Mouse (Mus musculus) CH12.LX (cell line): ENCODE measurements at regions not wholly inside any gene's neighbourhood (a gene's known extent, or its start where the extent isn't known, plus 50 kb on each side); places are given as distances from the start of the nearest gene placed in this dataset.

Experiments
- DNase-seq: peaks from one replicate; pipeline ENCODE4 v3.0.0-alpha.2; 2013; ENCODE audit errors: extremely low read depth
- H3K27ac ChIP-seq: 2 replicates; pipeline ENCODE4 v1.5.1; 2012; ENCODE audit warnings: low read depth, mild to moderate bottlenecking, control low read depth, moderate library complexity; ENCODE audit not compliant: insufficient read depth
- H3K27me3 ChIP-seq: replicated peaks from 2 replicates; pipeline ENCODE3; 2012; ENCODE audit warnings: inconsistent platforms
- H3K36me3 ChIP-seq, 2 experiments: replicated peaks in 1 of 2; 2 replicates each; pipeline versions ENCODE3 to v1.6.1; 2012; ENCODE audit warnings: inconsistent platforms in 1 of 2, low read length in 1 of 2, mild to moderate bottlenecking in 1 of 2, mixed read lengths in 1 of 2, moderate library complexity in 1 of 2; ENCODE audit not compliant: control insufficient read depth in 1 of 2, insufficient read depth in 1 of 2
- H3K4me1 ChIP-seq, 2 experiments: 2 replicates each; pipeline ENCODE4 v1.6.1; 2012; ENCODE audit warnings: inconsistent platforms in 1 of 2, moderate library complexity in 1 of 2; ENCODE audit not compliant: insufficient read depth in 2 of 2, control insufficient read depth in 1 of 2
- H3K4me2 ChIP-seq: 2 replicates; pipeline ENCODE4 v1.6.1; 2012; ENCODE audit warnings: low read depth, mild to moderate bottlenecking, control low read depth; ENCODE audit not compliant: poor library complexity, insufficient read depth, severe bottlenecking
- H3K4me3 ChIP-seq, 3 experiments: fragments of 150-350 bp in 1 of 3; sonication (generic) in 1 of 3; replicated peaks in 1 of 3; 2 replicates each; pipeline versions ENCODE3 to v1.5.1; 2011 to 2012; ENCODE audit warnings: low read depth in 2 of 3, low read length in 2 of 3, mild to moderate bottlenecking in 2 of 3, moderate library complexity in 2 of 3, control low read depth in 1 of 3, improper control_type of control experiment in 1 of 3, inconsistent platforms in 1 of 3, mixed read lengths in 1 of 3; ENCODE audit not compliant: poor library complexity in 1 of 3
- H3K79me2 ChIP-seq: replicated peaks from 2 replicates; pipeline ENCODE4 v1.6.1; 2012; ENCODE audit warnings: mild to moderate bottlenecking, moderate library complexity; ENCODE audit not compliant: control insufficient read depth, poor library complexity, insufficient read depth, severe bottlenecking; ENCODE audit errors: extremely low read depth
- H3K9ac ChIP-seq: 2 replicates; pipeline ENCODE4 v1.6.1; 2012; ENCODE audit warnings: low read depth, mild to moderate bottlenecking, control low read depth, moderate library complexity; ENCODE audit not compliant: insufficient read depth
- H3K9me3 ChIP-seq: replicated peaks from 2 replicates; pipeline ENCODE3; 2012; ENCODE audit warnings: low read length, inconsistent platforms, mixed read lengths
- CHD2 ChIP-seq: IDR thresholded peaks from 2 replicates; pipeline ENCODE4 v1.6.1; 2011; ENCODE audit warnings: low read length, improper control_type of control experiment
- ELF1 ChIP-seq: IDR thresholded peaks from 2 replicates; pipeline ENCODE4 v1.6.1; 2014; ENCODE audit warnings: low read depth, mild to moderate bottlenecking, inconsistent platforms, low read length, improper control_type of control experiment
- EP300 ChIP-seq: IDR thresholded peaks from 2 replicates; pipeline ENCODE4 v1.6.1; 2011; ENCODE audit warnings: low read length, improper control_type of control experiment
- ETS1 ChIP-seq: conservative IDR thresholded peaks from 2 replicates; pipeline ENCODE4 v1.6.1; 2012; ENCODE audit warnings: low read depth, mild to moderate bottlenecking, inconsistent platforms, low read length, improper control_type of control experiment, moderate library complexity
- IRF4 ChIP-seq: IDR thresholded peaks from 2 replicates; pipeline ENCODE4 v1.6.1; 2014; ENCODE audit warnings: low read depth, mild to moderate bottlenecking, inconsistent platforms, low read length, improper control_type of control experiment
- JUND ChIP-seq: conservative IDR thresholded peaks from 2 replicates; pipeline ENCODE4 v1.6.1; 2011; ENCODE audit warnings: low read depth, low read length, improper control_type of control experiment
- KAT2A ChIP-seq: IDR thresholded peaks from 2 replicates; pipeline ENCODE4 v1.6.1; 2012; ENCODE audit warnings: low read length, improper control_type of control experiment, inconsistent platforms; ENCODE audit not compliant: insufficient replicate concordance
- MAFK ChIP-seq: IDR thresholded peaks from 2 replicates; pipeline ENCODE4 v1.6.1; 2011; ENCODE audit warnings: low read length, improper control_type of control experiment; ENCODE audit not compliant: insufficient replicate concordance
- MAX ChIP-seq: IDR thresholded peaks from 2 replicates; pipeline ENCODE4 v1.6.1; 2011; ENCODE audit warnings: low read length, improper control_type of control experiment
- MEF2A ChIP-seq: IDR thresholded peaks from 2 replicates; pipeline ENCODE4 v1.6.1; 2014; ENCODE audit warnings: low read depth, mild to moderate bottlenecking, inconsistent platforms, low read length, improper control_type of control experiment, borderline replicate concordance
- MXI1 ChIP-seq: IDR thresholded peaks from 2 replicates; pipeline ENCODE4 v1.6.1; 2011; ENCODE audit warnings: mild to moderate bottlenecking, low read depth, low read length, improper control_type of control experiment
- MYC ChIP-seq: IDR thresholded peaks from 2 replicates; pipeline ENCODE4 v1.6.1; 2011; ENCODE audit warnings: low read depth, mild to moderate bottlenecking, improper control_type of control experiment, low read length
- NRF1 ChIP-seq: IDR thresholded peaks from 2 replicates; pipeline ENCODE4 v1.6.1; 2014; ENCODE audit warnings: low read depth, mild to moderate bottlenecking, inconsistent platforms, low read length, improper control_type of control experiment, moderate library complexity
- PAX5 ChIP-seq: IDR thresholded peaks from 2 replicates; pipeline ENCODE4 v1.6.1; 2012; ENCODE audit warnings: low read length, inconsistent platforms, mixed read lengths
- POLR2A ChIP-seq: IDR thresholded peaks from 2 replicates; pipeline ENCODE4 v1.6.1; 2011; ENCODE audit warnings: low read depth, mild to moderate bottlenecking, improper control_type of control experiment, low read length
- POLR2AphosphoS2 ChIP-seq: IDR thresholded peaks from 2 replicates; pipeline ENCODE4 v1.6.1; 2011; ENCODE audit warnings: low read depth, low read length, improper control_type of control experiment
- TBP ChIP-seq: conservative IDR thresholded peaks from 2 replicates; pipeline ENCODE4 v1.6.1; 2011; ENCODE audit warnings: low read depth, low read length, improper control_type of control experiment
- TCF12 ChIP-seq: IDR thresholded peaks from 2 replicates; pipeline ENCODE4 v1.6.1; 2014; ENCODE audit warnings: low read depth, mild to moderate bottlenecking, inconsistent platforms, low read length, improper control_type of control experiment
- UBTF ChIP-seq: IDR thresholded peaks from 2 replicates; pipeline ENCODE4 v1.6.1; 2012; ENCODE audit warnings: low read depth, mild to moderate bottlenecking, inconsistent platforms, low read length, improper control_type of control experiment, moderate library complexity
- USF2 ChIP-seq: conservative IDR thresholded peaks from 2 replicates; pipeline ENCODE4 v1.6.1; 2011; ENCODE audit warnings: low read depth, low read length, improper control_type of control experiment
- ZC3H11A ChIP-seq: IDR thresholded peaks from 2 replicates; pipeline ENCODE4 v1.6.1; 2012; ENCODE audit warnings: low read depth, mild to moderate bottlenecking, inconsistent platforms, low read length, improper control_type of control experiment
- ZMIZ1 ChIP-seq: IDR thresholded peaks from 2 replicates; pipeline ENCODE4 v1.6.1; 2012; ENCODE audit warnings: low read depth, mild to moderate bottlenecking, inconsistent platforms, low read length, improper control_type of control experiment
- dilution Hi-C: fragments of 300-500 bp; cut with MboI; formaldehyde crosslinking; loops from 2 replicates; pipeline ENCODE4 v1.14.3; 2020; ENCODE audit warnings: low sequenced_read_pairs; ENCODE audit not compliant: extremely low pct_unique_long_range_greater_than_20kb, extremely low pct_ligation_motif_present
- in situ Hi-C: fragments of 300-500 bp; cut with MboI; formaldehyde crosslinking; loops from 3 replicates; pipeline ENCODE4 v1.14.3; 2019; ENCODE audit warnings: low sequenced_read_pairs, low pct_ligation_motif_present, low pct_unique_long_range_greater_than_20kb, mixed read lengths

GRCm38 (mm10) chr15:75326586-75326985 lies 58.4 kb downstream of the Ly6f start:
- Histone ChIP-seq H3K79me2 (no peaks in the 10 kb centered on the region), H3K36me3 (no peaks in the 10 kb centered on the region), H3K4me2 (no peak overlapping the region), H3K4me3 (no peak overlapping the region), H3K4me1 (no peaks in the 10 kb centered on the region), H3K27me3 (peaks cover 66% of the 10 kb centered on the region), H3K9ac (no peak overlapping the region), H3K27ac (no peak overlapping the region), H3K9me3 (peaks cover 22% of the 10 kb centered on the region)
- dilution Hi-C loops (no loop called here), in situ Hi-C loops (no loop called here)
- no peak for DNase-seq
- no peak for TF ChIP-seq JUND
- no peak for TF ChIP-seq PAX5
- no peak for TF ChIP-seq NRF1
- no peak for TF ChIP-seq USF2
- TF ChIP-seq EP300: no peak
- TF ChIP-seq TBP: no peak
- TF ChIP-seq CHD2: no peak
- TF ChIP-seq MYC: no peak
- TF ChIP-seq ETS1: no peak
- no peak for TF ChIP-seq MAFK
- no peak for TF ChIP-seq KAT2A
- TF ChIP-seq MEF2A: no peak
- TF ChIP-seq POLR2A: no peak
- no peak for TF ChIP-seq MXI1
- no peak for TF ChIP-seq MAX

GRCm38 (mm10) chr15:75356050-75356735 lies 88.0 kb downstream of the Ly6f start:
- Histone ChIP-seq H3K4me1 (no peaks in the 10 kb centered on the region), H3K79me2 (no peaks in the 10 kb centered on the region), H3K36me3 (no peaks in the 10 kb centered on the region), H3K27ac (no peak overlapping the region), H3K4me3 (no peak overlapping the region)
- DNase-seq: no peak
- TF ChIP-seq ZC3H11A: no peak
- no peak for TF ChIP-seq ELF1
- TF ChIP-seq CHD2: no peak
- no peak for TF ChIP-seq POLR2A
- no peak for TF ChIP-seq KAT2A
- TF ChIP-seq USF2: no peak
- no peak for TF ChIP-seq PAX5
- TF ChIP-seq TBP: no peak
- TF ChIP-seq POLR2AphosphoS2: no peak
- no peak for TF ChIP-seq TCF12
- no peak for TF ChIP-seq UBTF
- no peak for TF ChIP-seq ZMIZ1
- TF ChIP-seq IRF4: no peak
- TF ChIP-seq MAX: no peak
- no peak for TF ChIP-seq EP300
- TF ChIP-seq, all 38 proteins: peak for 0
- in situ Hi-C loops: no loop called here
- H3K27me3 ChIP-seq: peaks cover 32% of the 10 kb centered on the region
- no peaks in the 10 kb centered on the region for H3K9me3 ChIP-seq
- H3K4me2 ChIP-seq: no peak overlapping the region
- H3K9ac ChIP-seq: no peak overlapping the region
- dilution Hi-C loops: no loop called here
